Mouse (Mus musculus) urinary bladder, adult 18-20 months (tissue): Measurements from ENCODE around the gene Ear6.

ENCODE experiments used
- DNase-seq, 2 experiments: peaks; one replicate each; pipeline ENCODE4 v3.0.0; 2022; ENCODE audit warnings: low spot score in 2 of 2, mixed read lengths in 2 of 2

Ear6 gene

DNA sequence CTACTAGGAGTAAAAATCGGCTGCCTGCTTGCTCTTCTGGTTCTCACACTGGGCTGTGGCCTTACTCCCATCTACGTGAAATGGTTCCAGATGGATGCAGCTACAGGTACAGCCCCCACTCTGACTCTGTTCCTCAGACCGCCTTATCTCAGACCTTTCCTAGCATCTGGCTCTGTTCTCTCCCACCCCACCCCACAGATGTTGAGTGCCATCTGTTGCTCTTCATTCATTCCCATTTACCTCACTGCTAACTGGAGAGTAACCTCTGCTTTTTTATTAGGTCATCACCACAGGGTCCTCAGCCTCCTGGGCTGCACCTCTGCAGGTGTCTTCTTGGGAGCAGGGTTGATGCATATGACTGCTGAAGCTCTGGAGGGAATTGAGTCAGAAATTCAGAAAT, 40.3 kb downstream of the Ear6 start:
- DNase-seq = no peak

DNA sequence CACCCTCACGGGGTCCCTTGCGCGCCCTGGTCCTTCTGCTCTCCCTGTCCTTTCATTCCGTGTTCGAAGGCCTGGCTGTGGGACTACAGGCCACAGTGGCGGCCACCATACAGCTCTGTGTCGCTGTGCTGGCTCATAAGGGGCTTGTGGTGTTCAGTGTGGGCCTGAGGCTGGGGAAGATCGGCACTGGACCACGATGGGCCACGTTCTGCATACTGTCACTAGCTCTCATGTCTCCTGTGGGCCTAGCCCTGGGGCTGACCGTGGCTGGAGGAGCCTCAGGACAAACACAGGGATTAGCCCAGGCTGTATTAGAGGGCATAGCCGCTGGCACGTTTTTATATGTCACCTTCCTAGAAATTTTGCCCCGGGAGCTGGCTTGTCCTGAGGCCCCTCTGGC, 41.6 kb downstream of the Ear6 start:
- DNase-seq = no peak

DNA sequence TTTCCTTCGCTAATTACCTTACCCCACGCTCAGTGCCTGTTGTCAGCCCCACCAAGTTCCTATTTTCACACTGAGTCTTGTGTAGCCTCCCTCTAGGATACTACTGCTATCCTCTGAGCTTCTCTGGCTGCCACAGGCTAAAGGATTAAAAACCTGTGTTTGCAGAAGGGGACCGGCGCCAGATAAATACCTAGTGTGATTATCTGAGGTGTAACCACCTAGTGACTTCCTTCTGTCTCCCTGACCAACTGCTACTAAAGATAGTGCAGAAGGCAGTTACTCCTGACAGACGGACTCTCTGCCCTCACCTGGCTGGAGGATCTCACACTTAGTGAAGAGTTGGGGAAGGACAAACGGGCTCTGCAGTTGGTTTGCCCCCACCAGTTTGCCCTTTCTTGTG, 42.5 kb downstream of the Ear6 start:
- no peak for DNase-seq

DNA sequence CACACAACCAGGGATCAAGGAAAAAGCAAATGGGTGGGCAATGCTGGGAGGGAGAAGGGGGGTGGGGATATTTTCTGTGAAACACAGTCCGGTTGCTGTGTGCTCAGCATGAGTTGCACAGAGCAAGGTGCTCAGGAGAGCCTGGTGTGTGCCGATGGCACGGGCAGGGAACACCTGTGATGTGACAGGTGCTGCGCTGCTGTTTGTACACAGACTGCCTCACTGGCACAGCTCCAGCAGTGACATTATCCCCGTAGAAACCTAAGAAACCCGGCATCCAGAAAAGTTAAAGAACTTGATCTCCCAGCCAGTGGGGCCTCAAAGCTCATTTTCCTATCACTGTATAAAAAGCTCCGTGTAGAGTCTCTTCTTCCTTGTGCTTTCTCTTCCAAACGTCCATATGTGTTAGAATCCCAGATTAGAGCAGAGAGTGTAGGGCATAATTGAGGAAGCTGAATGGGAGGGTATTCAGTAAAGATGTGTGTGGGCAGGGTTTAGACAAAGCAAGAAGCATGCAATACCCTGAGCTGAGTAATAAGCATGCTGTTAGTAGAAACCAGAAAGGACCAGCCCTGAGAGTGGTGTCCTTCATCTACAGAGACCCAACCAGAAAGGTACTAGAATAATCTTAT, 43.2 kb downstream of the Ear6 start:
- no peak for DNase-seq

DNA sequence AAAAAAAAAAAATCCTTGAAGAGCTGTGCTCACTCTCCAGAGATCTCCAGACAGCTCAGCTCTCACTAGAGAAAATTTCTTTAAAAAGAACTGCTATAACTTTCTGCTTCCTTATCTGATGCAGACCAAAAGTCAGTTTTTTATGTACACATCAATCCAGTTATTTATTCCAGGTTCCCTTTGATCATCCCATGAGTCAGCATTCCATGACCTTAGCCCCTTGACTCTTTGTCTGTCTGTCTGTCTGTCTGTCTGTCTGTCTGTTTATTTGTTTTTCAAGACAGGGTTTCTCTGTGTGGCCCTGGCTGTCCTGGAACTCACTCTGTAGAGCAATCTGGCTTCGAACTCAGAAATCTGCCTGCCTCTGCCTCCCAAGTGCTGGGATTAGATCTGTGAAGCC, 45.9 kb downstream of the Ear6 start:
- no peak for DNase-seq

DNA sequence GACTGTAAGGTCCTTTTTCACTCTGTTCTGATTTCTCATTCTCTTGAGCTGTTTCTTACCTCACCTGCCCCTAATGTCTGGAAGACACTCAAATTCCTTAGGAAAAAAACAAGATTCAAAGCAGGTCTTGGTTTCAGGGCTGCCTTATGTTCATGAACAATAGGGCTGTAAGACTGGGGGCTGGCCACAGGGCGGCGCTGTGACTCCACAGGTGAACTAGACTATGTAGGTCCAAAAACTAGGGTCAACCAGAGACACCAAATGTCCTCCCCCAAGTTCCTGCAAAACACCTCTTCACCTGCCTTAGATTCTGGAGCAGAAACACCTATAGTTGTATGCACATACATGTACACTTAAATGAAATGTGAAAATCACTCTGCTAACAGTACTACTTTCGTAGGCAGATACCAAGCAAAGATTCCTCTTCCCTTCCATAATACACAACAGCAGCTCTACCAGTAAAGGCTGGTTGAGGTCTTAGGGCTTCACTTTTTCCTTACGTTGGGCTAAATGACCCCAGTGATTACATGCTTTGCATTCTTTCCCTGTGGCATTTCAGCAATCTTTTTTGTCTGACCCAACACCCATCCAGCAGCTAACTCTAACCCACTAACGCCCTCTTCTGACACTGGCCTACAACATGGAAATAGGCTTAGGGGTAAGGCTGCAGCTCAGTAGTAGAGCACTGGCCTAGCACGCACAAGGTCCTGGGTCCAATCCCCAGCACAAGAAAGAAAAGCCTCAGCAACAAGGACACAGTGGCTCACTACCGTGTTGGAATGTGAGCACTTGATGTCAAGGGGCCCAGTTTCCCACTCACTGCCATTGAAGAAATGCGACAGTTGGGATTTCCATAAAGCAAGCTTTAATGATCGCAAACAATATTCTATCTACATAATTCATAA, 49.6 kb downstream of the Ear6 start:
- peak; percentile 59 to 66 for DNase-seq

DNA sequence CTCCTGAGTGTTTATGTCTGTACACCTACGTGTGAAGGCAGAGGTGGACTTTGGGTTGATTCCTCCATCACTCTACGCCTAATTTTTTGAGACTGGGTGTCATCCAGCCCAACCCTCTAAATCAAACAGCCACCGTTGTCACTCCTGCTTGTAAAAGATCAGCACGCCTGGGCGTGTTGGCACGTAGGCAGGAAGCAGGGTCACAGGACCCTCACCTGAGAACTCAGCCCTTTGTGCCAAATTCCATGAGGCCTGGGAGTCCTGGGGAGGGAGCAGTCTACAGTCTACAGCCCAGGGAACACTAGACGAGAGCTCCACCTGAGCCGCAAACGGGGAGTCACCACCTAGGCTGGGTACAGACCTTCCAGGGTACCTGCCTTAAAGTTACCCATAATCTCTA, 50.3 kb downstream of the Ear6 start:
- DNase-seq = peak in 1 of 2 experiments; percentile 25
